Mouse (Mus musculus): ENCODE results near the gene Sirt2. TPM values are rescaled to one million over a fixed set of nuclear protein-coding genes. Genes with fewer than 3 reads are reported as not detected.
A peak's percentile ranks its signal among the peaks of the same experiment; 100 is the strongest.

The Sirt2 gene
- polyA plus RNA-seq, 2 experiments = 18.5 to 21.3 TPM

GRCm38 (mm10) chr7:28826402-28826772, 59.9 kb downstream of the Sirt2 start:
- no peaks in the 10 kb centered on the region for H3K27me3 ChIP-seq (ENCODE audit: control insufficient read depth, insufficient read depth, low read length)
- no peak overlapping the region for H3K9ac ChIP-seq (replicated peaks)
- TF ChIP-seq CTCF (IDR thresholded peaks at IDR 0.05; ENCODE audit: low read depth) = no peak; the same call in 1 of the 2 replicates
- TF ChIP-seq EP300 (IDR thresholded peaks at IDR 0.05; ENCODE audit: low read depth) = no peak
- H3K9me3 ChIP-seq (ENCODE audit: control insufficient read depth, low read length) = no peaks in the 10 kb centered on the region
- ATAC-seq (ENCODE audit: insufficient read depth) = no peak
- DNase-seq (ENCODE audit: low read depth in 3 of 3, low spot score in 3 of 3) = no peak
- no peak overlapping the region for H3K4me3 ChIP-seq (ENCODE audit: insufficient read depth in 1 of 2, low read depth in 2 of 2, low read length in 2 of 2)
- 85% methylated on average over 7 of the region's 7 CpGs for WGBS (ENCODE audit: insufficient replicate concordance)
- peaks cover 11 to 18% of the 10 kb centered on the region in 2 experiments for H3K4me1 ChIP-seq (replicated peaks; ENCODE audit: control insufficient read depth in 2 of 2, insufficient read depth in 2 of 2, low read length in 1 of 2)
- peaks cover 25% of the 10 kb centered on the region for H3K36me3 ChIP-seq (replicated peaks; ENCODE audit: control insufficient read depth, insufficient read depth, low read depth)
- no peak overlapping the region; the same call in 1 of the 2 replicates for H3K27ac ChIP-seq
- peak overlapping the region; percentile 66 for H3K4me2 ChIP-seq (ENCODE audit: low read depth)

- no peak for DNase-seq (ENCODE audit: low read depth in 3 of 3, low spot score in 3 of 3)
- Histone ChIP-seq H3K27ac (no peak overlapping the region), H3K4me3 (ENCODE audit: insufficient read depth in 1 of 2, low read depth in 2 of 2, low read length in 2 of 2) (no peak overlapping the region), H3K9me3 (ENCODE audit: control insufficient read depth, low read length) (no peaks in the 10 kb centered on the region), H3K36me3 (replicated peaks; ENCODE audit: control insufficient read depth, insufficient read depth, low read depth) (peaks cover 15% of the 10 kb centered on the region), H3K9ac (replicated peaks) (no peak overlapping the region), H3K27me3 (ENCODE audit: control insufficient read depth, insufficient read depth, low read length) (no peaks in the 10 kb centered on the region), H3K4me2 (ENCODE audit: low read depth) (no peak overlapping the region), H3K4me1 (replicated peaks; ENCODE audit: control insufficient read depth in 2 of 2, insufficient read depth in 2 of 2, low read length in 1 of 2) (peaks cover 17 to 28% of the 10 kb centered on the region in 2 experiments)
- ATAC-seq (ENCODE audit: insufficient read depth) = no peak
- 60% methylated on average over 3 of the region's 3 CpGs for WGBS (ENCODE audit: insufficient replicate concordance)
- TF ChIP-seq CTCF (IDR thresholded peaks at IDR 0.05; ENCODE audit: low read depth) (no peak), EP300 (IDR thresholded peaks at IDR 0.05; ENCODE audit: low read depth) (no peak)
These were observed 60.8 kb downstream of the Sirt2 start for GRCm38 (mm10) chr7:28827338-28827737.

DNA sequence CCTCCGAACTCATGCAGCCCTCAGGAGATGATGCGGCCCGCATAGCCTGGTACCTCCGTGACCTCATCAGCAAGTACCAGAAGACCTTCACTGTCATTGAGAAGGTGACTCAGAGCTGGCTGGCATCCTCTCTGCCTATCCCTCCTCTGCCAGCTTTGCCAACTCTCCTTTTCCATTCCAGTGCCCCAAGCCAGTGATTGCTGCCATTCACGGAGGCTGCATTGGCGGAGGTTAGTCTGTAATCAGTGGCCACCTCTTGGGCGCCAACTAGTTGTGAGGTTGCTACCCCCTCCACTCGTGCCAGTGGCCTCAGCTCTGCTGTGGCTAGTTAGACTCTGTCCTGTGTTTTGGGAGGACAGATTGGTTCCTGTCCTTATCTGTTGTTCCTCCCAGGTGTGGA, 63.3 kb downstream of the Sirt2 start:
- H3K27me3 ChIP-seq (ENCODE audit: control insufficient read depth, insufficient read depth, low read length) = no peaks in the 10 kb centered on the region
- H3K36me3 ChIP-seq (replicated peaks; ENCODE audit: control insufficient read depth, insufficient read depth, low read depth) = peaks cover 6% of the 10 kb centered on the region; the same call in 1 of the 2 replicates
- H3K4me2 ChIP-seq (ENCODE audit: low read depth) = no peak overlapping the region
- peaks cover 14 to 24% of the 10 kb centered on the region in 2 experiments for H3K4me1 ChIP-seq (replicated peaks; ENCODE audit: control insufficient read depth in 2 of 2, insufficient read depth in 2 of 2, low read length in 1 of 2)
- no peak overlapping the region for H3K27ac ChIP-seq
- no peak overlapping the region for H3K9ac ChIP-seq (replicated peaks)
- DNase-seq (ENCODE audit: low read depth in 3 of 3, low spot score in 3 of 3) (no peak), ATAC-seq (ENCODE audit: insufficient read depth) (no peak)
- H3K4me3 ChIP-seq (ENCODE audit: insufficient read depth in 1 of 2, low read depth in 2 of 2, low read length in 2 of 2) = no peak overlapping the region
- no peaks in the 10 kb centered on the region for H3K9me3 ChIP-seq (ENCODE audit: control insufficient read depth, low read length)
- WGBS (ENCODE audit: insufficient replicate concordance) = 84% methylated on average over 8 of the region's 8 CpGs
- no peak for TF ChIP-seq EP300 (IDR thresholded peaks at IDR 0.05; ENCODE audit: low read depth)
- no peak for TF ChIP-seq CTCF (IDR thresholded peaks at IDR 0.05; ENCODE audit: low read depth)

GRCm38 (mm10) chr7:28830981-28831380, 64.4 kb downstream of the Sirt2 start:
- peaks cover 9 to 17% of the 10 kb centered on the region in 2 experiments for H3K4me1 ChIP-seq (replicated peaks; ENCODE audit: control insufficient read depth in 2 of 2, insufficient read depth in 2 of 2, low read length in 1 of 2)
- DNase-seq (ENCODE audit: low read depth in 3 of 3, low spot score in 3 of 3) (no peak), ATAC-seq (ENCODE audit: insufficient read depth) (no peak)
- peaks cover 6% of the 10 kb centered on the region; the same call in 1 of the 2 replicates for H3K36me3 ChIP-seq (replicated peaks; ENCODE audit: control insufficient read depth, insufficient read depth, low read depth)
- no peak overlapping the region for H3K4me2 ChIP-seq (ENCODE audit: low read depth)
- H3K27ac ChIP-seq = no peak overlapping the region
- no peaks in the 10 kb centered on the region for H3K27me3 ChIP-seq (ENCODE audit: control insufficient read depth, insufficient read depth, low read length)
- no peak overlapping the region for H3K9ac ChIP-seq (replicated peaks)
- TF ChIP-seq EP300 (IDR thresholded peaks at IDR 0.05; ENCODE audit: low read depth) (no peak), CTCF (IDR thresholded peaks at IDR 0.05; ENCODE audit: low read depth) (no peak)
- no peak overlapping the region for H3K4me3 ChIP-seq (ENCODE audit: insufficient read depth in 1 of 2, low read depth in 2 of 2, low read length in 2 of 2)
- no peaks in the 10 kb centered on the region for H3K9me3 ChIP-seq (ENCODE audit: control insufficient read depth, low read length)
- 62% methylated on average over 5 of the region's 5 CpGs for WGBS (ENCODE audit: insufficient replicate concordance)

GRCm38 (mm10) chr7:28831411-28832125, 65.0 kb downstream of the Sirt2 start:
- H3K4me2 ChIP-seq (ENCODE audit: low read depth) = no peak overlapping the region

More at GRCm38 (mm10) chr7:28831411-28832125, 65.0 kb downstream of the Sirt2 start:
- H3K4me3 ChIP-seq (ENCODE audit: insufficient read depth in 1 of 2, low read depth in 2 of 2, low read length in 2 of 2) = no peak overlapping the region
- peak; percentile 36; the same call in 1 of the 2 replicates for ATAC-seq (ENCODE audit: insufficient read depth)
- TF ChIP-seq EP300 (IDR thresholded peaks at IDR 0.05; ENCODE audit: low read depth) (no peak), CTCF (IDR thresholded peaks at IDR 0.05; ENCODE audit: low read depth) (no peak)
- no peak overlapping the region for H3K27ac ChIP-seq
- H3K27me3 ChIP-seq (ENCODE audit: control insufficient read depth, insufficient read depth, low read length) = no peaks in the 10 kb centered on the region
- 63% methylated on average over 17 of the region's 17 CpGs for WGBS (ENCODE audit: insufficient replicate concordance)
- peaks cover 6% of the 10 kb centered on the region; the same call in 1 of the 2 replicates for H3K36me3 ChIP-seq (replicated peaks; ENCODE audit: control insufficient read depth, insufficient read depth, low read depth)
- DNase-seq (ENCODE audit: low read depth in 3 of 3, low spot score in 3 of 3) = no peak
- peaks cover 9 to 15% of the 10 kb centered on the region in 2 experiments for H3K4me1 ChIP-seq (replicated peaks; ENCODE audit: control insufficient read depth in 2 of 2, insufficient read depth in 2 of 2, low read length in 1 of 2)
- H3K9ac ChIP-seq (replicated peaks) = no peak overlapping the region
- no peaks in the 10 kb centered on the region for H3K9me3 ChIP-seq (ENCODE audit: control insufficient read depth, low read length)
